Mouse (Mus musculus) lung, postnatal 0 days (tissue): Measurements from ENCODE around the gene Glrx5. TPM values are rescaled to one million over a fixed set of nuclear protein-coding genes. Genes with fewer than 3 reads are reported as not detected.

ENCODE experiments used
- ATAC-seq: fragments of 200-750 bp; cut with Nextera tagmentation; 2 replicates; pipeline ENCODE4 v1.8.0; 2017; ENCODE audit warnings: moderate library complexity
- DNase-seq: peaks from one replicate; pipeline ENCODE4 v3.0.0-alpha.2; 2016; ENCODE audit warnings: low spot score
- H3K27ac ChIP-seq: fragments of 300-500 bp; sonication (generic); 2 replicates; pipeline ENCODE4 v1.5.1; 2014; ENCODE audit warnings: antibody characterized with exemption, mild to moderate bottlenecking, low read length, mixed read lengths
- H3K27me3 ChIP-seq: fragments of 300-500 bp; sonication (generic); replicated peaks from 2 replicates; pipeline ENCODE4 v1.6.1; 2014; ENCODE audit warnings: low read length, mixed read lengths; ENCODE audit not compliant: insufficient read depth
- H3K36me3 ChIP-seq: fragments of 300-500 bp; sonication (generic); 2 replicates; pipeline ENCODE4 v1.6.1; 2014; ENCODE audit warnings: low read length, mixed read lengths; ENCODE audit not compliant: insufficient read depth
- H3K4me1 ChIP-seq: fragments of 300-500 bp; sonication (generic); 2 replicates; pipeline ENCODE4 v1.6.1; 2014; ENCODE audit warnings: antibody characterized with exemption, low read depth, low read length, mixed read lengths; ENCODE audit not compliant: insufficient read depth
- H3K4me2 ChIP-seq: fragments of 300-500 bp; sonication (generic); replicated peaks from 2 replicates; pipeline ENCODE4 v1.6.1; 2014; ENCODE audit warnings: low read depth, mild to moderate bottlenecking, low read length, moderate library complexity, mixed read lengths
- H3K4me3 ChIP-seq: fragments of 300-500 bp; sonication (generic); 2 replicates; pipeline ENCODE4 v1.5.1; 2014; ENCODE audit warnings: low read depth, low read length
- H3K9ac ChIP-seq: fragments of 300-500 bp; sonication (generic); replicated peaks from 2 replicates; pipeline ENCODE4 v1.6.1; 2014; ENCODE audit warnings: low read depth, mild to moderate bottlenecking
- H3K9me3 ChIP-seq: fragments of 300-500 bp; sonication (generic); 2 replicates; pipeline ENCODE4 v1.6.1; 2016; ENCODE audit warnings: low read length, mixed read lengths
- CTCF ChIP-seq: IDR thresholded peaks from 2 replicates; pipeline ENCODE4 v1.5.1; 2016; ENCODE audit warnings: antibody characterized with exemption, mild to moderate bottlenecking
- EP300 ChIP-seq: IDR thresholded peaks from 2 replicates; pipeline ENCODE4 v1.6.1; 2016; ENCODE audit warnings: antibody characterized with exemption, mild to moderate bottlenecking, control low read depth
- WGBS: fragments of 180-500 bp; shearing (Covaris S2); extraction: QIAGEN DNeasy Blood & Tissue Kit; methylation state at CpG from one replicate; pipeline ENCODE4 v1.1.7; 2014; 5-methylcytosine and 5-hydroxymethylcytosine counted together
- polyA plus RNA-seq: library from polyadenylated mRNA; unstranded; fragments of >200 nt; fragmentation: Nextera tagmentation; extraction: Ambion mirVana; gene quantifications from 2 replicates; pipeline ENCODE4 v1.2.1, GENCODE M21; 2015

The Glrx5 gene
- polyA plus RNA-seq, 1 experiment from 2014 or later = 127 TPM

DNA sequence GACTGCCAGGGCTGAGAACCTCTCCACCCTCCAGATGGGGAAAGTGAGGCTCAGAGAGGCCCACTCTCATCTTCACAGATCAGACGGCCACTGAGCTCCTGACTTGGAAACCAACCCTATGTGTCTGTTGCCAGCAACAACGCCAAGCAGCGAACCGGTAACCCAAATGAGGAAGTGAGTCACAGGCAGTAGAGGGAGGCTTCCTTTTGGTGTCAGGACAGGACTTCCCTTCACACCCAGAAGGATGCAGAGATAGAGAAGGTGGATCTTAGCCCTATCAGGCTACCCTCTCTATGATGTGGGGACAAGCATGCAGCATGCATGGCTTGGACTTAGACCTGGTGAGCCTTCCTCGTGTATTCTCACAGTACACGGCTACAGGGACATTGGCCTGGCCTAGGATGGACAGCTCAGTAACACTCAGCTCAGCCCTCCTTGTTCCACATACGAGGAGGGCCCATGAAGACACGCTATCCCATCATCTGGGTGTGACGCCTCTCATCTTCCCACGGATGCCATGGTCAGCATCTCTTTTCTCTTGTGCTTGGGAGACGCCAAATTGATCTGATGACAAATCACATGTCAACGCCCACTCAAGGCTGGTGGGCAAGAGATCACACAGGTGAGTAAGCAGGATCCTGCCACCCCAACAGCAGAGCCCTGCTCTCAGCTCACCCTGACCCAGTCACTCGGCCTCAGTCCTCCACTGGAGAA, 41.6 kb upstream of the Glrx5 start:
- Histone ChIP-seq H3K36me3 (no peaks in the 10 kb centered on the region), H3K9ac (no peak overlapping the region), H3K27me3 (no peaks in the 10 kb centered on the region), H3K9me3 (no peaks in the 10 kb centered on the region), H3K27ac (no peak overlapping the region), H3K4me2 (no peak overlapping the region), H3K4me3 (no peak overlapping the region), H3K4me1 (no peaks in the 10 kb centered on the region)
- ATAC-seq (peak; percentile 51), DNase-seq (no peak)
- TF ChIP-seq EP300 (no peak), CTCF (no peak)
- 70% methylated on average over 13 of the region's 13 CpGs for WGBS

GRCm38 (mm10) chr12:104992123-104992741, 40.3 kb upstream of the Glrx5 start:
- ATAC-seq = peak; percentile 27; the same call in 1 of the 2 replicates
- H3K27ac ChIP-seq = no peak overlapping the region
- no peak for TF ChIP-seq EP300
- TF ChIP-seq CTCF = no peak

GRCm38 (mm10) chr12:104992838-104993237, 39.6 kb upstream of the Glrx5 start:
- no peaks in the 10 kb centered on the region for H3K36me3 ChIP-seq
- H3K4me3 ChIP-seq = no peak overlapping the region
- WGBS = 62% methylated on average over 8 of the region's 8 CpGs
- H3K27ac ChIP-seq = no peak overlapping the region
- ATAC-seq (peak; percentile 48; the same call in 1 of the 2 replicates), DNase-seq (no peak)
- no peaks in the 10 kb centered on the region for H3K4me1 ChIP-seq
- no peaks in the 10 kb centered on the region for H3K9me3 ChIP-seq
- no peak overlapping the region for H3K4me2 ChIP-seq
- TF ChIP-seq EP300 (no peak), CTCF (no peak)
- H3K27me3 ChIP-seq = no peaks in the 10 kb centered on the region
- no peak overlapping the region for H3K9ac ChIP-seq

More at GRCm38 (mm10) chr12:104992123-104992741, 40.3 kb upstream of the Glrx5 start:
- Histone ChIP-seq H3K4me1 (no peaks in the 10 kb centered on the region), H3K4me2 (no peak overlapping the region), H3K9me3 (no peaks in the 10 kb centered on the region), H3K4me3 (no peak overlapping the region), H3K36me3 (no peaks in the 10 kb centered on the region), H3K9ac (no peak overlapping the region), H3K27me3 (no peaks in the 10 kb centered on the region)
- 74% methylated on average over 10 of the region's 10 CpGs for WGBS
- no peak for DNase-seq

DNA sequence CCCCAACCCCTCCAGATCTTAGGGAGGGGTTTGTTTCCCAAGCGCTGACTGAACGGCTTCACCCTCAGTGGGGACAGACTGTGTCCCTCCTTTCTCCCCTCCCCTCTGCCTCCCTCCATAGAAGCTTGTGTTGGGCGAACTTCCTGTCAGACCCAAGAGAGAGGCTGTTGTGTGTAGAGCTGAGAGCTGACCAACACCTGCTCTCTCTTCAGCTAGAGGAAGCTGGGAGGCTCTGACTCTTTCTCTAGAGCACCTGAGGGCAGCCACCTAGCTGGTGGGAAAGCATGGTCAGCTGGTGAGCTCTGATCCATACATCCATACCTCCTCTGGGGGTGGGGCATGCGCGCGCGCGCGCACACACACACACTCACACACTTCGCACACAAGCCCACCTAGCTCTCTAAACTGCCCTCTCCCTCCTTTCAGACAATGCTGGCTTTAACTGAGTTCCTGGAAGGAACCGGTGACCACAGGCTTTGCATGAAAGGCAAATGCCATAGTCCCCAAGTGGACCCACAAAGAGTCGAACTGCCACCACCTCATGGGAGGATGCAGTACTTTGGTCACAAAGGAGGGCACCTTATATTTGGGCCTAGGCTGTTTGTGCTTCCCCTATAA, 37.1 kb upstream of the Glrx5 start:
- Histone ChIP-seq H3K4me1 (no peaks in the 10 kb centered on the region), H3K9me3 (no peaks in the 10 kb centered on the region), H3K27ac (no peak overlapping the region), H3K27me3 (no peaks in the 10 kb centered on the region), H3K9ac (no peak overlapping the region), H3K4me2 (no peak overlapping the region), H3K4me3 (no peak overlapping the region), H3K36me3 (no peaks in the 10 kb centered on the region)
- 0 out of 2 replicates have a peak, but pooled peaks have one; percentile 9 for ATAC-seq
- no peak for DNase-seq
- TF ChIP-seq EP300 (no peak), CTCF (no peak)
- WGBS = 80% methylated on average over 11 of the region's 12 CpGs

DNA sequence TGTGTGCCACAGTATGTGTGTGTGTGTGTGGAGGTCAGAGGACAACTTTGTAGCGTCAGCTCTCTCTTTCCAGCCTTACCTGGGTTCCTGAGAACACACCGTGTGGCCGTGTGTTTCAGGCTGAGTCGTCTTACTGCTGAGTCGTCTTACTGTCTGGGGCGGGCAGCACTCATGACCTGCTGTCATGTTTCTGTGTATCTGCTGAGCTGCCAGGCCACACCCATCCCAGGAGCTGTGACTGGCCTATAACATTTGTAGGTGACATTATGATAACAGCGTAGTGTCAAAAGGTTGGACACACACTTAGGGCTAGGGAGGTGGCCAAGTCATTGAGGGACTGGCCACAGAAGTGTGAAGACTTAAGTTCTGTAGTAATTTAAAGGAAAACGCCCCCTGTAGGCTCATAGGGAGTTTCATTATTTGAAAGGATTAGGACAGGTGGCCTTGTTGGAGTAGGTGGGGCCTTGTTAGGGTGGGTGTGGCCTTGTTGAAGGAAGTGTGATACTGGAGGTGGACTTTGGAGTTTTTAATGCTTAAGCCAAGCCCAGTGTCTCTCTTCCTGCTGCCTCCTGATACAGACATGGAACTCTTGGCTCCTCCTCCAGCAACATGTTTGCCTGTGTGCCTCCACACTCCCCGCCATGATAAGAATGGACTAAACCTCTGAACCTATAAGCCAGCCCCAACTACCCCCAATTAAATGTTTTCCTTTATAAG, 36.3 kb upstream of the Glrx5 start:
- no peak for ATAC-seq

GRCm38 (mm10) chr12:104997159-104997558, 35.3 kb upstream of the Glrx5 start:
- TF ChIP-seq EP300 (no peak), CTCF (no peak)
- H3K27ac ChIP-seq = no peak overlapping the region
- H3K4me3 ChIP-seq = no peak overlapping the region
- H3K27me3 ChIP-seq = no peaks in the 10 kb centered on the region
- no peak overlapping the region for H3K9ac ChIP-seq
- no peak overlapping the region for H3K4me2 ChIP-seq
- no peaks in the 10 kb centered on the region for H3K9me3 ChIP-seq
- WGBS = 69% methylated on average over 10 of the region's 10 CpGs
- ATAC-seq (no peak), DNase-seq (no peak)
- no peaks in the 10 kb centered on the region; the same call in 1 of the 2 replicates for H3K4me1 ChIP-seq
- no peaks in the 10 kb centered on the region for H3K36me3 ChIP-seq

More for the DNA sequence above, 36.3 kb upstream of the Glrx5 start:
- no peak overlapping the region for H3K9ac ChIP-seq
- H3K36me3 ChIP-seq = no peaks in the 10 kb centered on the region
- H3K27ac ChIP-seq = no peak overlapping the region
- no peaks in the 10 kb centered on the region for H3K27me3 ChIP-seq
- no peak overlapping the region for H3K4me2 ChIP-seq
- TF ChIP-seq CTCF (no peak), EP300 (no peak)
- 87% methylated on average over 9 of the region's 9 CpGs for WGBS
- DNase-seq = no peak
- H3K9me3 ChIP-seq = no peaks in the 10 kb centered on the region
- no peak overlapping the region for H3K4me3 ChIP-seq
- no peaks in the 10 kb centered on the region; the same call in 1 of the 2 replicates for H3K4me1 ChIP-seq
